Mouse (Mus musculus): ENCODE data around the gene Col25a1.

- TF ChIP-seq POLR2A (IDR thresholded peaks at IDR 0.05; ENCODE audit: extremely low read depth, insufficient read depth, low read length): no peak
- no peak for TF ChIP-seq CTCF (IDR thresholded peaks at IDR 0.05; ENCODE audit: extremely low read depth, insufficient read depth, low read length)
Measured at GRCm38 (mm10) chr3:130497036-130497435, 365.7 kb downstream of the Col25a1 start.
